8 mouse cellular contexts compared by ENCODE assay signal in genomic region chr16:34967120-34967800, GRCm38 (mm10). TPM values are rescaled to one million over a fixed set of nuclear protein-coding genes. Genes with fewer than 3 reads are reported as not detected.
DNase-seq lines count a peak whose midpoint lies in the region; ATAC-seq and TF ChIP-seq lines count a peak whose summit lies in the region.

No protein-coding gene starts in this region.

- peaks cover 21% of the 10 kb centered on the region for H3K4me1 ChIP-seq in forebrain, embryonic 10.5 days
- peaks cover 30% of the 10 kb centered on the region for H3K4me1 ChIP-seq in heart, embryonic 13.5 days
- H3K4me1 ChIP-seq in kidney, postnatal 0 days (replicated peaks; ENCODE audit: insufficient read depth, low read length), result peaks cover 19% of the 10 kb centered on the region
- H3K4me1 ChIP-seq in limb, embryonic 15.5 days, result peaks cover 18% of the 10 kb centered on the region
- no peaks in the 10 kb centered on the region for H3K4me1 ChIP-seq in neural tube, embryonic 11.5 days (ENCODE audit: control insufficient read depth, insufficient read depth, low read length)

- H3K27ac ChIP-seq in forebrain, embryonic 10.5 days, result peak overlapping the region; percentile 62; the same call in 1 of the 2 replicates
- H3K27ac ChIP-seq in heart, embryonic 13.5 days (replicated peaks), result peak overlapping the region; percentile 45
- peak overlapping the region; percentile 51 for H3K27ac ChIP-seq in kidney, postnatal 0 days
- H3K27ac ChIP-seq in limb, embryonic 15.5 days, result no peak overlapping the region
- no peak overlapping the region for H3K27ac ChIP-seq in neural tube, embryonic 11.5 days (ENCODE audit: low read depth, low read length)

- no peak overlapping the region for H3K9ac ChIP-seq in heart, embryonic 13.5 days
- H3K9ac ChIP-seq in kidney, postnatal 0 days (ENCODE audit: low read depth, low read length), result no peak overlapping the region
- no peak overlapping the region for H3K9ac ChIP-seq in limb, embryonic 15.5 days
- H3K9ac ChIP-seq in neural tube, embryonic 11.5 days (ENCODE audit: low read length), result no peak overlapping the region

- peaks cover 5% of the 10 kb centered on the region; the same call in 1 of the 2 replicates for H3K36me3 ChIP-seq in forebrain, embryonic 10.5 days (replicated peaks)
- H3K36me3 ChIP-seq in heart, embryonic 13.5 days, result no peaks in the 10 kb centered on the region
- H3K36me3 ChIP-seq in kidney, postnatal 0 days (ENCODE audit: insufficient read depth, low read length), result peaks cover 22% of the 10 kb centered on the region; the same call in 1 of the 2 replicates
- H3K36me3 ChIP-seq in limb, embryonic 15.5 days, result no peaks in the 10 kb centered on the region
- H3K36me3 ChIP-seq in neural tube, embryonic 11.5 days (ENCODE audit: control insufficient read depth, insufficient read depth, low read length), result no peaks in the 10 kb centered on the region

- 61% methylated on average over 10 of the region's 10 CpGs for WGBS in forebrain, embryonic 10.5 days
- 49% methylated on average over 10 of the region's 10 CpGs for WGBS in heart, embryonic 13.5 days
- 46% methylated on average over 10 of the region's 10 CpGs for WGBS in kidney, postnatal 0 days
- WGBS in limb, embryonic 15.5 days, result 46% methylated on average over 10 of the region's 10 CpGs
- 55% methylated on average over 10 of the region's 10 CpGs for WGBS in neural tube, embryonic 11.5 days

- no peak overlapping the region for H3K4me3 ChIP-seq in forebrain, embryonic 10.5 days
- no peak overlapping the region for H3K4me3 ChIP-seq in heart, embryonic 13.5 days
- no peak overlapping the region for H3K4me3 ChIP-seq in kidney, postnatal 0 days (replicated peaks; ENCODE audit: low read depth, low read length)
- no peak overlapping the region for H3K4me3 ChIP-seq in limb, embryonic 15.5 days
- no peak overlapping the region for H3K4me3 ChIP-seq in neural tube, embryonic 11.5 days (ENCODE audit: low read depth, low read length)

- peak; percentile 71 for ATAC-seq in heart, embryonic 13.5 days (ENCODE audit: extremely low read depth, insufficient number of reproducible peaks, low FRiP score, low TSS enrichment)
- ATAC-seq in kidney, postnatal 0 days (replicated peaks; ENCODE audit: low FRiP score, low read depth), result peak; percentile 61
- ATAC-seq in limb, embryonic 15.5 days (ENCODE audit: insufficient number of reproducible peaks, low FRiP score, low TSS enrichment, low read depth), result peak; percentile 49; the same call in 1 of the 2 replicates
- ATAC-seq in neural tube, embryonic 11.5 days (ENCODE audit: insufficient read depth, low FRiP score, low TSS enrichment), result peak; percentile 53; the same call in 1 of the 2 replicates

- no peaks in the 10 kb centered on the region for H3K27me3 ChIP-seq in forebrain, embryonic 10.5 days (ENCODE audit: poor library complexity, severe bottlenecking)
- peaks cover 41% of the 10 kb centered on the region for H3K27me3 ChIP-seq in heart, embryonic 13.5 days (replicated peaks)
- no peaks in the 10 kb centered on the region for H3K27me3 ChIP-seq in kidney, postnatal 0 days (ENCODE audit: insufficient read depth, low read length)
- peaks cover 3% of the 10 kb centered on the region; the same call in 1 of the 2 replicates for H3K27me3 ChIP-seq in limb, embryonic 15.5 days
- H3K27me3 ChIP-seq in neural tube, embryonic 11.5 days (ENCODE audit: control insufficient read depth, insufficient read depth, low read length), result no peaks in the 10 kb centered on the region

- peak; percentile 94 for TF ChIP-seq CTCF in kidney, postnatal 0 days (IDR thresholded peaks at IDR 0.05; ENCODE audit: low read depth)

- no peak overlapping the region for H3K4me2 ChIP-seq in heart, embryonic 13.5 days
- no peak overlapping the region for H3K4me2 ChIP-seq in kidney, postnatal 0 days (ENCODE audit: low read length)
- H3K4me2 ChIP-seq in limb, embryonic 15.5 days, result no peak overlapping the region
- no peak overlapping the region for H3K4me2 ChIP-seq in neural tube, embryonic 11.5 days (ENCODE audit: low read depth)

- peak; percentile 66 for DNase-seq in 416B (ENCODE audit: low read depth)
- DNase-seq in brain, adult 2 months (ENCODE audit: low read depth, low spot score), result peak; percentile 92
- peak; percentile 65 for DNase-seq in forebrain, embryonic 10.5 days (ENCODE audit: extremely low spot score, low spot score)
- DNase-seq in kidney, postnatal 0 days (ENCODE audit: low spot score), result peak; percentile 96
- DNase-seq in neural tube, embryonic 11.5 days (ENCODE audit: low spot score), result peak; percentile 77
- no peak for DNase-seq in T-cell, adult 2 months (ENCODE audit: low spot score)

- H3K9me3 ChIP-seq in forebrain, embryonic 10.5 days, result no peaks in the 10 kb centered on the region
- H3K9me3 ChIP-seq in heart, embryonic 13.5 days, result no peaks in the 10 kb centered on the region
- no peaks in the 10 kb centered on the region for H3K9me3 ChIP-seq in kidney, postnatal 0 days (replicated peaks; ENCODE audit: low read length)
- H3K9me3 ChIP-seq in limb, embryonic 15.5 days, result no peaks in the 10 kb centered on the region
- no peaks in the 10 kb centered on the region for H3K9me3 ChIP-seq in neural tube, embryonic 11.5 days (ENCODE audit: control insufficient read depth, low read length)

RNA-seq across cellular contexts. Expression of gene Hacd2, which starts 55.0 kb away (rescaled TPM):
- 69.8 and 94.8 TPM in 2 replicates for polyA plus RNA-seq in forebrain, embryonic 10.5 days (2016; fragmentation: Nextera tagmentation; extraction: Ambion mirVana)
- polyA plus RNA-seq in heart, embryonic 13.5 days (2015; fragmentation: Nextera tagmentation; extraction: Ambion mirVana), result 58.1 and 71.5 TPM in 2 replicates
- polyA plus RNA-seq in kidney, postnatal 0 days (2015; fragmentation: Nextera tagmentation; extraction: Ambion mirVana), result 91.4 and 92.6 TPM in 2 replicates
- polyA plus RNA-seq in limb, embryonic 15.5 days (2015; fragmentation: Nextera tagmentation; extraction: Ambion mirVana), result 132 and 144 TPM in 2 replicates
- 25.7 and 29.3 TPM in 2 replicates for polyA plus RNA-seq in neural tube, embryonic 11.5 days (2014; fragmentation: Nextera tagmentation; extraction: Ambion mirVana)

Comparison
In these comparisons a context has a peak if more than half of its experiments do, and no peak if none do; other contexts are left out.
1. H3K27ac ChIP-seq: peak in forebrain, embryonic 10.5 days (single experiment), heart, embryonic 13.5 days (single experiment) and kidney, postnatal 0 days (single experiment); none in limb, embryonic 15.5 days (single experiment) and neural tube, embryonic 11.5 days (single experiment).
2. Peak in every context shown above with its lines, with median percentiles within 50 percentile points of each other: ATAC-seq.